Mouse (Mus musculus) liver, postnatal 0 days (tissue): ENCODE data around the gene Slc22a1. TPM values are rescaled to one million over a fixed set of nuclear protein-coding genes. Genes with fewer than 3 reads are reported as not detected.
"Not testable (repeated sequence)": the region's sequence is repeated elsewhere in the genome, so short reads cannot be mapped to it uniquely, and the experiment has no call there.

Experiments
- ATAC-seq: fragments of 200-750 bp; cut with Nextera tagmentation; 2 replicates; pipeline ENCODE4 v1.8.0; 2017; ENCODE audit warnings: mild to moderate bottlenecking, moderate library complexity
- DNase-seq: peaks from one replicate; pipeline ENCODE4 v3.0.0-alpha.2; 2016
- H3K27ac ChIP-seq: fragments of 300-500 bp; sonication (generic); 2 replicates; pipeline ENCODE4 v1.5.1; 2014; ENCODE audit warnings: antibody characterized with exemption, moderate library complexity, mild to moderate bottlenecking, low read depth
- H3K27me3 ChIP-seq: fragments of 300-500 bp; sonication (generic); 2 replicates; pipeline ENCODE4 v1.6.1; 2014; ENCODE audit warnings: low read length, control low read depth, mixed read lengths; ENCODE audit not compliant: insufficient read depth
- H3K36me3 ChIP-seq: fragments of 300-500 bp; sonication (generic); replicated peaks from 2 replicates; pipeline ENCODE4 v1.6.1; 2014; ENCODE audit warnings: mild to moderate bottlenecking, control low read depth, low read length, moderate library complexity, mixed read lengths; ENCODE audit not compliant: insufficient read depth
- H3K4me1 ChIP-seq: fragments of 300-500 bp; sonication (generic); 2 replicates; pipeline ENCODE4 v1.6.1; 2014; ENCODE audit warnings: antibody characterized with exemption, mild to moderate bottlenecking, control low read depth; ENCODE audit not compliant: insufficient read depth
- H3K4me2 ChIP-seq: fragments of 300-500 bp; sonication (generic); 2 replicates; pipeline ENCODE4 v1.6.1; 2014; ENCODE audit warnings: low read depth, mild to moderate bottlenecking, low read length, moderate library complexity, mixed read lengths
- H3K4me3 ChIP-seq: fragments of 300-500 bp; sonication (generic); 2 replicates; pipeline ENCODE4 v1.5.1; 2014; ENCODE audit warnings: low read depth, low read length
- H3K9ac ChIP-seq: fragments of 300-500 bp; sonication (generic); replicated peaks from 2 replicates; pipeline ENCODE4 v1.6.1; 2014; ENCODE audit warnings: mild to moderate bottlenecking, moderate library complexity
- H3K9me3 ChIP-seq: fragments of 300-500 bp; sonication (generic); 2 replicates; pipeline ENCODE4 v1.6.1; 2016; ENCODE audit warnings: mild to moderate bottlenecking, control low read depth, low read length, mixed read lengths
- CTCF ChIP-seq: sonication (generic); IDR thresholded peaks from 2 replicates; pipeline ENCODE4 v1.5.1; 2016; ENCODE audit warnings: antibody characterized with exemption, low read depth
- EP300 ChIP-seq: IDR thresholded peaks from 2 replicates; pipeline ENCODE4 v1.6.1; 2016; ENCODE audit warnings: antibody characterized with exemption, low read depth, mild to moderate bottlenecking
- WGBS: fragments of 180-500 bp; shearing (Covaris S2); extraction: QIAGEN DNeasy Blood & Tissue Kit; methylation state at CpG from one replicate; pipeline ENCODE4 v1.1.7; 2014; ENCODE audit not compliant: insufficient replicate concordance; 5-methylcytosine and 5-hydroxymethylcytosine counted together
- polyA plus RNA-seq: library from polyadenylated mRNA; unstranded; fragments of >200 nt; fragmentation: Nextera tagmentation; extraction: Ambion mirVana; gene quantifications from 2 replicates; pipeline ENCODE4 v1.2.1, GENCODE M21; 2015

Slc22a1 gene
- polyA plus RNA-seq, 1 experiment from 2014 or later, result 11.7 TPM

GRCm38 (mm10) chr17:12677139-12677538 is 1.5 kb upstream of the Slc22a1 start:
- no peak for TF ChIP-seq EP300
- no peak overlapping the region for H3K4me3 ChIP-seq
- H3K27ac ChIP-seq, result no peak overlapping the region
- ATAC-seq, result no peak
- H3K9me3 ChIP-seq, result 0 out of 2 replicates have a peak, but pooled peaks cover 6% of the 10 kb centered on the region
- DNase-seq, result no peak
- no peaks in the 10 kb centered on the region for H3K36me3 ChIP-seq
- no peak overlapping the region for H3K4me2 ChIP-seq
- H3K4me1 ChIP-seq, result peaks cover 5% of the 10 kb centered on the region; the same call in 1 of the 2 replicates
- H3K27me3 ChIP-seq, result no peaks in the 10 kb centered on the region
- H3K9ac ChIP-seq, result no peak overlapping the region

- H3K27ac ChIP-seq, H3K9ac ChIP-seq, ATAC-seq, H3K4me2 ChIP-seq, H3K36me3 ChIP-seq, H3K9me3 ChIP-seq, H3K4me3 ChIP-seq, H3K27me3 ChIP-seq, DNase-seq: not testable (repeated sequence)
- H3K4me1 ChIP-seq, result peaks cover 12% of the 10 kb centered on the region
- WGBS, result 64% methylated on average over 7 of the region's 7 CpGs
Observed at GRCm38 (mm10) chr17:12674980-12675379, 649 bp downstream of the Slc22a1 start.

- Histone ChIP-seq H3K9ac (no peak overlapping the region), H3K4me1 (peaks cover 14% of the 10 kb centered on the region), H3K27me3 (no peaks in the 10 kb centered on the region), H3K4me2 (no peak overlapping the region), H3K27ac (no peak overlapping the region), H3K9me3 (no peaks in the 10 kb centered on the region), H3K4me3 (no peak overlapping the region), H3K36me3 (no peaks in the 10 kb centered on the region)
- 49% methylated on average over 3 of the region's 3 CpGs for WGBS
- no peak for TF ChIP-seq EP300
- no peak for TF ChIP-seq CTCF
- ATAC-seq, result no peak
- no peak for DNase-seq
Observed at GRCm38 (mm10) chr17:12673871-12674270, 1.8 kb downstream of the Slc22a1 start.

- H3K9ac ChIP-seq, result no peak overlapping the region
- no peak overlapping the region for H3K4me3 ChIP-seq
- DNase-seq (no peak), ATAC-seq (no peak)
- H3K27me3 ChIP-seq, result no peaks in the 10 kb centered on the region
- 64% methylated on average over 7 of the region's 7 CpGs for whole genome bisulfite sequencing
- H3K9me3 ChIP-seq, result no peaks in the 10 kb centered on the region
- no peak overlapping the region for H3K4me2 ChIP-seq
- no peaks in the 10 kb centered on the region for H3K36me3 ChIP-seq
- no peak overlapping the region for H3K27ac ChIP-seq
- no peak for TF ChIP-seq EP300
- TF ChIP-seq CTCF, result no peak
- peaks cover 15% of the 10 kb centered on the region for H3K4me1 ChIP-seq
Observed at GRCm38 (mm10) chr17:12672285-12672790, 3.3 kb downstream of the Slc22a1 start.

- peak overlapping the region; percentile 60 for H3K27ac ChIP-seq
- H3K4me3 ChIP-seq, result no peak overlapping the region
- no peak overlapping the region for H3K9ac ChIP-seq
- H3K27me3 ChIP-seq, result no peaks in the 10 kb centered on the region
- H3K9me3 ChIP-seq, result no peaks in the 10 kb centered on the region
- H3K4me1 ChIP-seq, result peaks cover 15% of the 10 kb centered on the region
- ATAC-seq (peak; percentile 52), DNase-seq (peak; percentile 30)
- no peak for TF ChIP-seq CTCF
- TF ChIP-seq EP300, result peak; percentile 66
- WGBS, result 50% methylated on average over 5 of the region's 5 CpGs
- no peak overlapping the region for H3K4me2 ChIP-seq
- no peaks in the 10 kb centered on the region for H3K36me3 ChIP-seq
Observed at GRCm38 (mm10) chr17:12671029-12671605, 4.5 kb downstream of the Slc22a1 start.

- no peak overlapping the region for H3K4me2 ChIP-seq
- H3K27ac ChIP-seq, result peak overlapping the region; percentile 35; the same call in 1 of the 2 replicates
Observed at GRCm38 (mm10) chr17:12669363-12669679, 6.3 kb downstream of the Slc22a1 start.

More at GRCm38 (mm10) chr17:12669363-12669679, 6.3 kb downstream of the Slc22a1 start:
- H3K4me3 ChIP-seq, result no peak overlapping the region
- DNase-seq (no peak), ATAC-seq (peak; percentile 75)
- H3K4me1 ChIP-seq, result peaks cover 15% of the 10 kb centered on the region
- no peaks in the 10 kb centered on the region for H3K27me3 ChIP-seq
- no peaks in the 10 kb centered on the region for H3K36me3 ChIP-seq
- TF ChIP-seq CTCF (no peak), EP300 (no peak)
- no peak overlapping the region for H3K9ac ChIP-seq
- no peaks in the 10 kb centered on the region for H3K9me3 ChIP-seq
